ENCODE assay signal across 2 mouse cellular contexts in the genomic region with DNA sequence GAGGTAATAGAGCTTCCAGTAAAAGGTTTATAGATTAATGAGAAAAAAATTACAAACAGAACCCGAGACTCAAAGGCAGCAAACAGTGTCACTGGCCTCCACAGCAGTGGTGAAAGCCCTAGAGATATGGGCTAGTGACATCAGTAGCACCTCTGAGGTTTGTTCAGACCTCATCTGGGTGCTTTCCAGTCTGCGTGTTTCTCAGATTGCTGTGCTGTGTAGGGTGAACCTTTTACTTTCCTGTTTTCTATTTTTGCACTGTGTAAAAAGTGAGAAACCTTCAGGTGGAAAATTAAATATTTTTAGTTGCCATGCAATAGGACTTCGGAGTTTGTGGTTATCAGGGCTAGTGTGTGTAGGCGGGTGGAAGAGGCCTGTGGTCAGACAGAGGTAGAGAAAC.
TF ChIP-seq lines count a peak whose summit lies in the region.

No protein-coding gene starts in this region.

TF ChIP-seq in CH12.LX, 34 proteins besides CTCF, POLR2A, EP300 and RAD21 (continued from another document):
- TF ChIP-seq MEF2A (IDR thresholded peaks at IDR 0.05; ENCODE audit: borderline replicate concordance, low read depth, low read length): peak; percentile 89; the same call in 1 of the 2 replicates
- TF ChIP-seq MYC (IDR thresholded peaks at IDR 0.05; ENCODE audit: low read depth, low read length): no peak
- no peak for TF ChIP-seq CHD1 (IDR thresholded peaks at IDR 0.05; ENCODE audit: low read depth, low read length)
- TF ChIP-seq NRF1 (IDR thresholded peaks at IDR 0.05; ENCODE audit: low read depth, low read length): no peak
- TF ChIP-seq MAZ (IDR thresholded peaks at IDR 0.05; ENCODE audit: low read depth, low read length): no peak
- no peak for TF ChIP-seq UBTF (IDR thresholded peaks at IDR 0.05; ENCODE audit: low read depth, low read length)
- no peak for TF ChIP-seq ZMIZ1 (IDR thresholded peaks at IDR 0.05; ENCODE audit: low read depth, low read length)
- no peak for TF ChIP-seq ELF1 (IDR thresholded peaks at IDR 0.05; ENCODE audit: low read depth, low read length)
- no peak for TF ChIP-seq TCF12 (IDR thresholded peaks at IDR 0.05; ENCODE audit: low read depth, low read length)
- no peak for TF ChIP-seq GABPA (IDR thresholded peaks at IDR 0.05; ENCODE audit: insufficient replicate concordance, low read depth, low read length)
- TF ChIP-seq SIN3A (IDR thresholded peaks at IDR 0.05; ENCODE audit: low read length): no peak
- no peak for TF ChIP-seq IRF4 (IDR thresholded peaks at IDR 0.05; ENCODE audit: low read depth, low read length)
- no peak for TF ChIP-seq BHLHE40 (IDR thresholded peaks at IDR 0.05; ENCODE audit: low read depth, low read length)
- TF ChIP-seq CHD2 (IDR thresholded peaks at IDR 0.05; ENCODE audit: low read length): no peak
- TF ChIP-seq RCOR1 (conservative IDR thresholded peaks at IDR 0.05; ENCODE audit: low read depth, low read length): no peak
- TF ChIP-seq ZNF384 (IDR thresholded peaks at IDR 0.05; ENCODE audit: low read depth, low read length): no peak
- TF ChIP-seq TBP (conservative IDR thresholded peaks at IDR 0.05; ENCODE audit: low read depth, low read length): 0 out of 2 replicates have a peak, but pooled peaks have one; percentile 38
- TF ChIP-seq PAX5 (IDR thresholded peaks at IDR 0.05; ENCODE audit: low read length): no peak
- TF ChIP-seq SMC3 (IDR thresholded peaks at IDR 0.05; ENCODE audit: low read depth, low read length): no peak

TF ChIP-seq in myocyte, 11 proteins besides CTCF, POLR2A, EP300 and RAD21 (continued from another document):
- no peak for TF ChIP-seq TCF12 (IDR thresholded peaks at IDR 0.05; ENCODE audit: insufficient read depth, poor library complexity, severe bottlenecking)
- TF ChIP-seq USF1 (IDR thresholded peaks at IDR 0.05; ENCODE audit: low read depth): no peak
- no peak for TF ChIP-seq MYOD1 (IDR thresholded peaks at IDR 0.05; ENCODE audit: control insufficient read depth in 1 of 3, insufficient read length in 2 of 3, low read depth in 2 of 3)
- no peak for TF ChIP-seq MYOG (IDR thresholded peaks at IDR 0.05; ENCODE audit: control insufficient read depth in 1 of 3, insufficient read depth in 1 of 3, insufficient read length in 2 of 3, low read depth in 2 of 3)
